Mouse (Mus musculus) v-Abl transformed pro-B cells (cell line): ENCODE data around the gene Tigd3.

ENCODE experiments used
- in situ Hi-C, 2 experiments: fragments of 400-800 bp; cut with MboI; formaldehyde crosslinking; loops; one replicate each; pipeline ENCODE4 v1.15.1; 2025; ENCODE audit not compliant: unreplicated experiment in 2 of 2

The Tigd3 gene

DNA sequence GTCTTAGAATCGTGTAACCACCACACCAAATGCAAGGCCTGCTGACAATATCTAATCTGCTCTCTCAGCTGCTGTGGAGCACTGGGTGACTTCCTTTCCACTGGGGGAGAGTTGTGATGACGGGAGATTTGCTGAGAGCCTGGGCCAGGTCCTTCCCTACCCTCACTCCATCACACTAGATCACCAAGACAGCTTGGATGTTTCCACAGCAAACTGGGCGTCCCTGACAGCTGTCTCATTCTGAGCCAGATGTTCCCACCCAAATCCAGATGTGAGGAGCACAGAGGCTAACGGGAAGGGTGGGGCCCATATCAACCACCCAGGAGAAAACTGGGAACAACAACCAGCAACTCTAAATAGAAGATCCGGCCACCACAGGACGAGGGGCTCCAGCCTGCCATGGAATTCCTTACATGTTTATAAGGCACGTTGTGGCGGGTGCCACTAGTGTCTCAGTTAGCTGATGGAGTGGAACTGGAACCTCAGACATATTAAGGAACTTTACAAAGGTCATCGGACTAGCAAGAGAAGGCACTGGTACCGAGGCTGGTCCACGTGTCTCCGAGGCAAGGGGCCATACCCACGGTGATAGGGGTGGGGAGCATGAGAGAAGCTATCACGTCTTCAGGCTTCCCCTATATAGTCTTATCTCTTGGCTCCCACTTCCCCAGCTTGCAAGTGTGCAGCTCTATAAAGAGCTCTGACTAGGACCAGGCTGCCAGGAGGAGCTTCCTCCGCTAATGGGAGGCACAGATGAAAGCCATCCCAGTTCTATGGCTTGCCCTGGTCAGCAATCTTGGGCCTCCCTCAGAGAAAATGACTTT is 28.4 kb upstream of the Tigd3 start:
- in situ Hi-C loops: loop anchor here (5.0 kb wide), 2 partner anchors 35 to 95 kb away; partner anchors contain the start of gene Capn1 (in 1 of the 2)

DNA sequence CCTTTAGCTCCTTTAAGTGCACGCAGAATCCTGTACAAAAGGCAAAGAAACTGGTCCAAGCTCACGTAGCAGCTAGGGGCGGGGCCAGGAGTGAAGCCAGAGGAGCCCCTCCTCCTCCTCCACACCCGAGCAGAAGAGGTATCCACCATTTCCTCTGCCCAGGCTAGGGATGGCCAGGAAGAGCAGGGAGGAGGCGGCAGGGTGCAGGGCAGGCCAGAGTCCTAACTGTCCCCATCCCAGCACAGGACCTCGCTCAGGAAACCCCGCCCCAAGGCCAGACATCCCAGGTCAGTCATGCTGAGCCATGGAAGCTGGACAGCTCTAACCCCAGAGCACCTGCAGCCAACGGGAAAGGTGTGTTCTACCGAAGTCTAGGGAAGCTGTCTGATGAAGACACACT is 27.8 kb upstream of the Tigd3 start:
- in situ Hi-C loops: loop anchor here (5.0 kb wide), 2 partner anchors 36 to 96 kb away; partner anchors contain the start of gene Capn1 (in 1 of the 2)

DNA sequence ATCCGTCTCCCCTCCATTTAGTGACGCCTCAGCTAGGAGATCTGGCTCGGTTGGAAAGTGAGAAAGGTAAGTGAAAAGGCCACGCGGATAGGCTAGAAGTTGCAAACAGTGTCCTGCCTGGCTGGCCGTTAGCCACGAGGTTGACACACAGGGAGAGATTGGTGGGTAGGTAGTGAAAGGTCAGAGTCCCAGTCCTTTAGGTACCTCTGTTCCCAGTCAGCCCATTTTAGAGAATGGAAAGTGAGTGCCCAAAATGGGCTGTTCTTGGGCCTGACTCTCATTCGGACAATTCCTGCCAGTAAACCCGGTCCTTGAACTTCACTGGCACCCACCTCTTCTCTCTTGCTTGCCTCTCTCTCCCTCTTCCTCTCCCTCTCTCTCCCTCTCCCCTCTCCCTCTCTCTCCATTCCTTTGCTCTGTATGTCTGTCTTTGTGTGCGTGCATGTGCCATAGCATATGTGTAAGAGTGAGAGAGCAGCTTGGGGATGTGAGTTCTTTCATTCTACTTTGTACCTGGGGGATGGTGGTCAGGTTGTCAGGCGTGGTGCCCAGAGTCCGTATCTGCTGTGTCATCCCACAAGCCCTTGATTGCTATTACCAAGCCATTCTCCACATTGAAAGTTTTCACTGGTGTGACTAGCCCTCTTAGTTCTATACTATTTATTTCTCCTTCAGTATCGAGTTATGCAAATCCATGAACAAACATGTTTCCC is 19.2 kb upstream of the Tigd3 start, which contains the start of gene Dpf2:
Gene Dpf2 (minus strand): TSS at position 4 of the 713 bp plus-strand sequence.
- in situ Hi-C loops: no loop called here

DNA sequence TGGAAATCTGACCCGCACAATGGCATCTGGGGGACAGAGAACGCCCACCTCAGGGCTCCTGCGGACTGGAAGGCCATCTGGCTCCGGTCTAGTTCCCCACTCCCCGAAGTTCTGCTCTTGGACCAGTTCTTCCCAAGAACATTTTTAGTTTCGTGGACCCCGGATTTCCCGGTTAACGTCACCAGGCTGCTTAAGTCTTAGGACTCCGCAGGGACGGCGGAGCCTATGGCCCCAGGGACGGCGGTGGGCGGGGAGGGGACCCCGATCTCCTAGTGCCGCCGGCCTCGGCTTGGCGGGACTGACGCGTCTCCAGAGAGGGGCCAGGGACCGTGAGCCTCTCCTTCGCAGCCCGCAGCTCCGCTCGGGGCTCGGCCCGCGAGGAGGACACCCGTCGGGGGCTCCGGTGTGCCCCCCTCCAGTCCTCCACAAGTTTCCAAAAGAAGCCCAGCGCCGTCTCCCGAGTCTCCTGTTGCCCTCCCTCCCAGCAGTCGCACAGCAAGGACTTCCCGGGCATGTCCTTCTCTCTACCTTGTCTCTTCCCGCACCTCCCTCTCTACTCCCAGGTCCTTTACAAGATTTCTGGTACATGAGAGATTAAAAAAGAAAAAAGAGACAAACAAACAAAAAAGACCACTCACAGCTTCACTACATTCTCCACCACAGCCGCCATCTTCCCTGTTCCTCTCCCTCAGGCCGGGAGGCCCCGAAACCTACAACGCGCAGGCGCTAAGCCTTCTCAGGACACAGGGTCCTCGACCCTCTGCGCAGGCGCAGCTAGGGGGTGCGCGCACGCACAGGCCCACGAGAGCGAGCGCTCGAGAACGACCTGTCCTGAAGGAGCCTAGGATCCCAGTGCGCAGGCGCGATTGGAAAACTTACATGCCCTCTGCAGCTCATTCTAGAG is 18.4 kb upstream of the Tigd3 start:
- in situ Hi-C loops: no loop called here

DNA sequence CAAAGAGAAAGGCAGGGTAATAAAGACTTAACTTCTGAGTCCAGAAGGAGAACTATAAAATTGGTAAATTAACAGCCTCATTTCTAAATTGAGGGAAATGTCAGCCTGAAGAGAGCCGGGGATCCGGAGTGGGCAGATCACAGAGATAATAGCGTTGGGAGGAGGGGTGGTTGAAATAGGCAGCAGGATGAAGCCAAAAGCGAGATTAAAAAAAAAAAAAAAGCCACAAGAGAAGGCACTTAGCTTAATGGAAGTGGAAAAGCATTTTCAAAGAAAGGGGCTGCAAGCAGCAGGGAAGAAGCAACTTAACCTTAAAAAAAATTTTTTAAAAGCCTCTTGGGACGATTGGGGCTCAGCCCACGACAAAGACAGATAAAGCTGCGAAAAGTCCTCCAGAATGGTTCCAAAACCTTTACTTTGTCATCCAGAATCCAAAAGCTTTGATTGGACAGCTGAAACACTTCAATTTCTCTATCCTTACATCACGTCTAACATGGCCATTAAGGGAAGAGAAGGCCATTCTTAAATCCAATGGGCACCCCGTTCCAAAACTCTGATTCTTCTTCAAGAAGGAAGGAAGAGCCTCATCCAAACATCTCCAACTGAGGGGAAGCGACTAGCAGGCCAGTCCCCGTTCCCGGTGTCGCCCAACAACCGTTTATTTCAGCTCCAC is 17.6 kb upstream of the Tigd3 start:
- in situ Hi-C loops: no loop called here

DNA sequence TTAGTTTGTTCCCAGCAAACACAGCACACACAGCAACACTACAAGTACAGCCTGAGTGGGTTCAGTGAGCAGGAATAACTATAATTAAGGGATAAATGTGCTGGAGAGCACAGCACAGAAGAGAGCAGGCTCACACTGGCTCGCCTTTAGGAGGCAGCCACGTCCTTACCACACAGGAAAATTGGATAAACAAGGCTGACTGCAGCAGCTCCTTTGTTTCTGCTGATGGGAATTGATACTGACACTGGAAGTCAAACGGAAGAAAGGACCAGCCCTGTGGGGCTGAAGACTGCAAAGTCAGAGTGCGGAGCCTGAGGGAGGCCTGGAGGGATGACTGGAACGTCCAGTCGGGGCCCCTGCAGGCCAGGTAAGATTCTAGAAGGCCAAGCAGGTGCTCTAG is 16.3 kb upstream of the Tigd3 start:
- in situ Hi-C loops: no loop called here

DNA sequence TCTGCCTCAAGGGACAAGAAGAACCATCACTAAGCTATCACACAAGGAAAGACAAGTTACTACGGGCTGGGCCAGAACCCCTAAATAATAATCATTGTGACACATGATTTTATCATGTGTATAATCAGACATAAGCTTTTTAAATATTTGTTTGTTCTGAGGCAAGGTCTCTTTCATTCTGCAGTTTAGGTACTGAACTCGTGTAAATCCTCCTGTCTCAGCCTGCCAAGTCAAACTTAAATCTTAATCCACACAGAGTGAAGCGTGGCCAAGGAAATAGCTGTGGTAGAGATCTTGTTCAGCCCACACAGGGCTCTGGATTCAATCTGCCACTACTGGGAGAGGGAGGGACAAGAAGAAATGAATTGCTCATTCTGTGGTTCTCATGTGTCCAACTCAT is 13.3 kb upstream of the Tigd3 start:
- in situ Hi-C loops: no loop called here

DNA sequence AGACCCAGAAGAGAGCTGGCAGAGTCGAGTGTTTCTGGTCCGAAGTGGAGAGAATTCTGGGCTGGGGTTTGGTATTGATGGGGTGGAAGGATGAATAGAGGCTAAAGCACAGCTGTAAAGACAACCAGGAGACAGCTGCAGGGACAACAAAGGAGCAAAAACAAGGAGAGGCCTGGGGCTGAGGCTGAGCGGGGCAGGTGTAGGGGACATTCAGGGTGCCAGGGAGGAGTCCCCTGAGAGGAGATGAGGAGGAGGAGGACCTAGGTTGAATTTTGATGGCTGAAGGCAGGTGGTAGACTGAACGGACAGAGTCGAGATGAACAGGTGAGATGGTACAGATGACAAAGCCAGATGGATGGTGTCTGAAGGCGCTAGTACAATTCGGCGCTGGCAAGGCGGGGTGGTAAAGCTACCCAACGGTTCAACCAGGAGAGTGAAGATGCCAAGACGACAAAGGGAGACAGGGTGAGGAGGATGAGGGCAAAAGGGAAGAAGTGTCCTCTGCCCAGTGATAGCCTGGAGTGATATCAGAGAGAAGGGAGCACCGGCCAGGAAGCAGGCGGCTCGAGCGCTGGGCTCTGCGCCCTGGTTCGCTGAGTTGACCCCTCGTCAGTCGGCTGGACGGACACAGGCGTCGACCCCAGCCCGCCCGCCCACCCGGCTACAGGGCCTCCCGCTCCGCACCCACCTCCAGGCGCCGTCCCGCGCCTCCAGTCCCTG is 507 bp downstream of the Tigd3 start:
- in situ Hi-C loops: no loop called here

DNA sequence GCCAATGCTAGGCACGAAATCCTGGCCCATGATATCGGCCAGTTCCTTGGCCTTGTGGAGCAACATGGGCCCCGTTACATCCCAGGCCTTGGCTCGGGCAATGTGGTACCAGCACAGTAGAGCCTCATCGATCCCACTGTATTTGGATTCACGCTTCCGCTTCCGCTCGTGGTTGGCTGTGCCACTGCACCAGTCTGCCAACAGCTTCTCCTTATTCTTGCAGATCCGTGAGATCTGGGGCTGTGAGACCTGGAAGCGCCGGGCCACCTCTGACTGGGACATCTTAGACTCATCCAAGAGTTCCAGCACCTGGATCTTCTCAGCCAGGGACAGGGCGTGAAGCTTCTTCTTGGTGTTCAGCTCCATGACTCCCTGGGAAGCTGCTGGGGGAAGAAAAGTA is 1.2 kb downstream of the Tigd3 start:
- in situ Hi-C loops: no loop called here

DNA sequence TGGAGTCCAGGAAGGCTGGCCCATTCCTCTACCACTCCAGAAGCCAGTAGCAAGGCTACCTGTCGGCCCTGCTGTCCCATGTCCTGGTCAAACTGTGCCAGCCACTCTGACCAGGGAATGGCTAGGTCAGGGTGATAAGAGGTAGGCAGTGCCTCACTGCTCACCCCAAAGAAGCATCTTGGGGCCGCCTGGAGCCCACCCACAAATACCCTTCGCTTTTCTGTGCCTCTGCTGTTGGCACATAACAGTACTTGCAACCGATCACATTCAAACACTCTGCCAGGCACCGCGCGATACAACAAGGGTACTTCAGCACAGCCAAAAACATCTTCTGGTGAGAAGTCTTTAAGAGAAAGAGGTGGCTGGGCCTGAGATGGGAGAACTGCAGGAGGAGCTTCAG is 1.7 kb downstream of the Tigd3 start:
- in situ Hi-C loops: no loop called here

DNA sequence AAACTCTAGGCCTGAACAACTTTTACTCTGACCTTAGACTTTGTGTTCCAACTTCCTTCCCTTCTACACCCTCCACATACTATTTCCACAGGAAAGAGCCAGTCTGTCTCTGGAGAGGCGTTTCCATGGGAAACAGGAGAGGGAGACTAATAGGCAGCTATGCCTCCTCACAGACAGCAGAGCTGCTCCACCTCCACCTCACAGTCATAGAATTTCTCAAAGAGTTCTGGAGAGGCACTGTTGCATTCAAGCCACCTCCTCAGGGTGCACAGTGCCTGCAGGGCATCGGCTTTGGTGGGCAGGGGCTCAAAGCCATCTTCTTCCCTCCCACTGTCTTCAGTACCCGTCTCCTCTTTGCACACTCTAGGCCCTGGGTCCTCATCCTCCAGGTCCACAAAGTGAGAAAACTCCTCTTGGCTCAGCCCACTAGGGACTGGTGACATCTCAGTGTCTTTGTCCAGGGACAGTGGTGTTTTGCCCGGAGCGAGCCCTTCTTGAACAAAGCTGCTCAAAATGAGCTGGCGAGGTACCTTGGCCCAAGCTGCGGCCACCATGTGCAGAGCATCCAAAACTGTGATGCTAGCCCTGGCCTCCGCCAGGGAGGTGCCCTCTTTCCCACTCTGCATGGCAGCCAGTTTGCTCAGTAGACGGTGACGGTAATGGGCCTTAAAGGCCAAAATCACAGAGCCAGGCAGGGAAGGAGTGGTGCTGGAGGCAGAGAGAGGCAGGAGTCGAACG is 2.3 kb downstream of the Tigd3 start:
- in situ Hi-C loops: no loop called here

DNA sequence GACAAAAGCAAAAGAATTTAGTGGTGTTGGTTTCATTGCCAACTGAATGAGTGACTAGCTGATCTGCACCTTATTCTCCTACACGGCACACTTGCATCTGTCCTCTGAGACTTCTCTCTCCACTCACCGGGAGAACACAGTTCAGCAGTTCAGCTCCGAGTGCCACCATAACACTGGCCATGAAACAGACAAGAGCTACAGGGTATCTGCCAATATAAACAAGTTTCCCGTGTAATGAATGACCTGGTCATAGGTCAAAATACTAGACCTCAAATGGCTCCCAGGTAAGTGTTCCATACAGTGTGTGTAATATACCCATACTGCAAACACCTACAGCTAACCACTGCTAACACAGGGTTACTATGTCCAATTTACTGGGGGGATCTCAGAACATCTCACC is 4.7 kb downstream of the Tigd3 start:
- in situ Hi-C loops: loop anchor here (5.0 to 10.0 kb wide), 2 partner anchors 37 to 364 kb away; no protein-coding TSS in a partner anchor

DNA sequence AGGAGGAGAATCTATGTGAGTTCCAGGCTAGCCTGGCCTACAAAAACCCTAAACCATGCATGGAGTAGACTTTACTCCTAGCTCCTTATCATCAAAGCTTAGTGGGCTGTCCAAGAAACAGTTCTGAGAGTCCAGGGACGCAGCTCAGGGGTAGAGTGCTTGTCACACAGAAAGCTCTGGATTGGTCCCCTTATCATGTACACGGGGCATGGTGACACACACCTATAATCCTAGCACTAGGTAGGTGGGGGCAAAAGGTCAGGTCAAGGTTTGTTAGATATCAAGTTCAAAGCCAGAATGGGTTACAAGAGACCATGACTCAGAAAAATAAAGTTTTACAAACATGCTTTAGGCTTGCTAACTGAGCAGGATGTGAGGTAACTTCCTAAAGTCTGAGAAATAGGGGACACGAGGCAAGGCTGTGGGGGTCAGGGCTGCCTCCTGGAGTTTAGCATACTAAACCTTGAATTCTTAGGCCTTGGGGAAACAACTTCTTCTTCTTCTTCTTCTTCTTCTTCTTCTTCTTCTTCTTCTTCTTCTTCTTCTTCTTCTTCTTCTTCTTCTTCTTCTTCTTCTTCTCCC is 6.6 kb downstream of the Tigd3 start:
- in situ Hi-C loops: loop anchor here (5.0 to 10.0 kb wide), 2 partner anchors 35 to 363 kb away; no protein-coding TSS in a partner anchor

DNA sequence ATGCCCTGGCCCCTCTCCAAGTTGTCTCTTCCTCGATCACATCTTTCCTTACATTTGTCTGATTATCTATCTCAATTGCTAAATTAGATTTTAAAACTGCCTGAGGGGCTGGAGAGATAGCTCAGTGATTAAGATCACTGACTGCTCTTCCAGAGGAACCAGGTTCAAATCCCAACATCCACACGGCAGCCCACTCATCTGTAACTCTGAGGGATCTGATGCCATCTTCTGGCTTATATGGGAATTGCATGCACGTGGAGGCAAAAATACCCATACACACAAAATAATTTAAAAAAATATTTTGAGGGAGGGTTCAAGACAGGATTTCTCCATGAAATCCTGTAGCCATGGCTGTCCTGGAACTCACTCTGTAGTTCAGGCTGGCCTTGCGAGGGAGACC is 8.1 kb downstream of the Tigd3 start:
- in situ Hi-C loops: loop anchor here (5.0 to 10.0 kb wide), 2 partner anchors 34 to 361 kb away; no protein-coding TSS in a partner anchor

DNA sequence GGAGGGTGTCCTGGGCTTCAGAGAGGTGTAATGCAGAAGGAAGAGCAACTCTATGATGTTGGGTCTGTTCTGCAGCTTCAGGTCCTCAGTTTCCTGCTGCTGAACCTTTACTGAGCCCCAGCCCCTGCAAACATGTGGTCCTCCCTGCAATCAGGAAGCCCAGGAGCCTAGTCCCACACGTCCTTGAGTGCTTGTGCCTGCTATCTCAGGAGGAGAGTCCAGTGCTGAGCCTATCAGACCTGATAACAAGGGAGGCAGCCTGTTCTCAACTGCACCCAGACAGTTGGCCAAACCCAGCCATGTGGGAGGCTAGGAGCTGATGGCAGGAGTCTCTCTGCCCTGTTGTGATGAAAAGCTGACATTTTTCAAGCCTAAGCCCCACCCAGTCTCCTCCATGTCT is 10.0 kb downstream of the Tigd3 start:
- in situ Hi-C loops: loop anchor here in 1 of 2 experiments (10.0 kb wide), 1 partner anchor 359 kb away; no protein-coding TSS in a partner anchor

DNA sequence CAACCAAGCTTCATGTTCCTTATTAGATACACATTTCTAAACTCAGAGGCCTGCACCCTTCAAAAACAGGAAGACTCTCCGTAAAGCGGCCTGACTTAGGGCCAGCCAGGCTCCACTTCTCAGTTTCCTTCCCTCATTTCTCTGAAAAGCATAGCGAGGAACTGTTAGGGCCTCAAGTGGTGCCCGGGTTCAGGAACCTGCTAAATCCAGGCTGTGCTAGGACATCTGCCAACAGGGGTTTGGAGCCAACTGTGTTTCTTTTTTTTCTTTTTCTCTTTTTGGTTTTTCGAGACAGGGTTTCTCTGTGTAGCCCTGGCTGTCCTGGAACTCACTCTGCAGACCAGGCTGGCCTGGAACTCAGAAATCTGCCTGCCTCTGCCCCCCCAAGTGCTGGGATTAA is 11.9 kb downstream of the Tigd3 start:
- in situ Hi-C loops: loop anchor here in 1 of 2 experiments (10.0 kb wide), 1 partner anchor 357 kb away; no protein-coding TSS in a partner anchor

DNA sequence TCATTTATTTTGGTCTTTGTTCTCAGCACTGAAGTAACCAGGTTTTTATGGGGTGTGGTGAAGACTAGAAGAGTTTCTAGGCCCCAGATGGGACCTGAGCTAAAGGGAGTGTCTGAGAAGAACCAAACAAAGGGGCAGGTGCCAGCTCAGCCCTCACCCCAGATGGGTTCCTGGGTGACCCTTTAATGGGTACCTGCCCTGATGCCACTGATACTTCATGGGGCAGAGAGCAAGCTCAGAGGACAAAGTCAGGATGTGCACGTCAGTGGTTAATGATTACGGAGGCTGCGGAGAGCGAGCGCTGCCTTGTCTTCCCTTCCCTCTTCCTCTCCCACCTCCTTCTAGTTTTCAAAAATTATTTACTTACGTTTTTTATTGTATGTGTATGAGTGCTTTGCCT is 12.8 kb downstream of the Tigd3 start:
- in situ Hi-C loops: loop anchor here in 1 of 2 experiments (10.0 kb wide), 1 partner anchor 356 kb away; no protein-coding TSS in a partner anchor

DNA sequence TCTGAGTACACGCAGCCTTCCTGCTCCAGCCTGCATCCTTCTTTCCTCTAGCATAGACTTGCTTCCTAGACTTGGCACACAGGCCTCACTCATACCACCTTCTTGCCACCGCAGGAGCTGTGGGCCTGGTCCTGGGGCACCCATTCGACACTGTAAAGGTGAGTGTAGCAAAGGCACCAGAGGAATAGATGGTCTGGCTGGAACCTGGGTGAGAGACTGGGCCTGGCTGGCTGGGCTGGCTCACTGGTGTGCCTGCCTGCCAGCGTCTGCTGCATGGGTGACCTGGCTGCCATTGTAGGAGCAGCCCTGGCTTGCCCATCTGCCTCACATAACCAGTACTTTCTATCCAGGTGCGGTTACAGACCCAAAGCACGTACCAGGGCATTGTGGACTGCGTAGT is 14.2 kb downstream of the Tigd3 start:
- in situ Hi-C loops: loop anchor here (5.0 to 10.0 kb wide), 2 partner anchors 87 to 355 kb away; no protein-coding TSS in a partner anchor
